Mouse (Mus musculus): ENCODE data around the gene Rab27a. TPM values are rescaled to one million over a fixed set of nuclear protein-coding genes. Genes with fewer than 3 reads are reported as not detected.
A peak's percentile ranks its signal among the peaks of the same experiment; 100 is the strongest.

Rab27a gene
- total and polyA plus RNA-seq, 3 experiments: 8.8 to 11.2 TPM; not detected in 1

- TF ChIP-seq MXI1 (IDR thresholded peaks at IDR 0.05; ENCODE audit: low read depth, low read length): no peak
These were observed 1.1 kb downstream of the Rab27a start (continued) for GRCm38 (mm10) chr9:73045711-73046110.

- Histone ChIP-seq H3K79me2 (ENCODE audit: control insufficient read depth, insufficient read depth, low read length, poor library complexity) (peaks cover 8% of the 10 kb centered on the region), H3K4me1 (ENCODE audit: control insufficient read depth in 1 of 2, insufficient read depth in 2 of 2, low read length in 2 of 2) (peaks cover 13 to 35% of the 10 kb centered on the region in 2 experiments), H3K27ac (ENCODE audit: control insufficient read depth, low read depth, low read length) (peak overlapping the region; percentile 30; the same call in 1 of the 2 replicates), H3K4me3 (ENCODE audit: control insufficient read depth in 1 of 2, insufficient read depth in 1 of 2, low read depth in 2 of 2, low read length in 2 of 2) (no peak overlapping the region), H3K36me3 (ENCODE audit: control insufficient read depth in 1 of 2, insufficient read depth in 2 of 2, low read length in 2 of 2) (peaks cover 0 to 27% of the 10 kb centered on the region in 2 experiments; a peak in 2 of 4 replicates), H3K27me3 (ENCODE audit: control insufficient read depth in 1 of 2, insufficient read depth in 2 of 2, low read length in 2 of 2) (no peaks in the 10 kb centered on the region), H3K9me3 (replicated peaks; ENCODE audit: insufficient read depth, low read length) (no peaks in the 10 kb centered on the region), H3K9ac (ENCODE audit: control insufficient read depth, low read depth, low read length, poor library complexity, severe bottlenecking) (no peak overlapping the region)
- peak; percentile 74 for TF ChIP-seq ETS1 (IDR thresholded peaks at IDR 0.05; ENCODE audit: low read depth, low read length)
- TF ChIP-seq EP300 (IDR thresholded peaks at IDR 0.05; ENCODE audit: low read depth in 1 of 2, low read length in 2 of 2): no peak
- TF ChIP-seq SIN3A (IDR thresholded peaks at IDR 0.05; ENCODE audit: low read length): peak; percentile 48; the same call in 1 of the 2 replicates
- DNase-seq (ENCODE audit: low read depth, low spot score): peak; percentile 63
These were observed 3.3 kb downstream of the Rab27a start for GRCm38 (mm10) chr9:73047906-73048305.

- Histone ChIP-seq H3K9me3 (replicated peaks; ENCODE audit: insufficient read depth, low read length) (no peaks in the 10 kb centered on the region), H3K27me3 (ENCODE audit: control insufficient read depth in 1 of 2, insufficient read depth in 2 of 2, low read length in 2 of 2) (no peaks in the 10 kb centered on the region), H3K4me1 (ENCODE audit: control insufficient read depth in 1 of 2, insufficient read depth in 2 of 2, low read length in 2 of 2) (peaks cover 13 to 35% of the 10 kb centered on the region in 2 experiments), H3K4me3 (ENCODE audit: control insufficient read depth in 1 of 2, insufficient read depth in 1 of 2, low read depth in 2 of 2, low read length in 2 of 2) (no peak overlapping the region), H3K36me3 (ENCODE audit: control insufficient read depth in 1 of 2, insufficient read depth in 2 of 2, low read length in 2 of 2) (peaks cover 0 to 27% of the 10 kb centered on the region in 2 experiments; a peak in 2 of 4 replicates), H3K27ac (ENCODE audit: control insufficient read depth, low read depth, low read length) (peak overlapping the region; percentile 7; the same call in 1 of the 2 replicates), H3K79me2 (ENCODE audit: control insufficient read depth, insufficient read depth, low read length, poor library complexity) (peaks cover 8% of the 10 kb centered on the region), H3K9ac (ENCODE audit: control insufficient read depth, low read depth, low read length, poor library complexity, severe bottlenecking) (no peak overlapping the region)
- TF ChIP-seq CHD2 (IDR thresholded peaks at IDR 0.05; ENCODE audit: low read length) (no peak), ETS1 (IDR thresholded peaks at IDR 0.05; ENCODE audit: low read depth, low read length) (no peak), GATA1 (IDR thresholded peaks at IDR 0.05; ENCODE audit: low read depth, low read length) (0 out of 2 replicates have a peak, but pooled peaks have one; percentile 7), POLR2AphosphoS5 (IDR thresholded peaks at IDR 0.05; ENCODE audit: borderline replicate concordance, low read depth, low read length) (no peak), MAFK (IDR thresholded peaks at IDR 0.05; ENCODE audit: borderline replicate concordance, low read depth, low read length) (no peak)
- peak; percentile 50 for DNase-seq (ENCODE audit: low read depth, low spot score)
These were observed 4.3 kb downstream of the Rab27a start for GRCm38 (mm10) chr9:73048927-73049326.

- no peak for DNase-seq (ENCODE audit: low read depth, low spot score)
- no peaks in the 10 kb centered on the region for H3K9me3 ChIP-seq (replicated peaks; ENCODE audit: insufficient read depth, low read length)
- H3K4me3 ChIP-seq (ENCODE audit: control insufficient read depth in 1 of 2, insufficient read depth in 1 of 2, low read depth in 2 of 2, low read length in 2 of 2): no peak overlapping the region
- H3K4me1 ChIP-seq (ENCODE audit: control insufficient read depth in 1 of 2, insufficient read depth in 2 of 2, low read length in 2 of 2): peaks cover 13 to 35% of the 10 kb centered on the region in 2 experiments
- H3K36me3 ChIP-seq (ENCODE audit: control insufficient read depth in 1 of 2, insufficient read depth in 2 of 2, low read length in 2 of 2): peaks cover 0 to 27% of the 10 kb centered on the region in 2 experiments; a peak in 2 of 4 replicates
- no peak overlapping the region for H3K9ac ChIP-seq (ENCODE audit: control insufficient read depth, low read depth, low read length, poor library complexity, severe bottlenecking)
- TF ChIP-seq USF2 (IDR thresholded peaks at IDR 0.05; ENCODE audit: borderline replicate concordance in 1 of 2, insufficient read depth in 1 of 2, low read depth in 1 of 2, low read length in 2 of 2) (no peak), POLR2AphosphoS2 (IDR thresholded peaks at IDR 0.05; ENCODE audit: low read length) (no peak), CHD2 (IDR thresholded peaks at IDR 0.05; ENCODE audit: low read length) (no peak), ZNF384 (IDR thresholded peaks at IDR 0.05; ENCODE audit: low read depth, low read length) (no peak), HCFC1 (IDR thresholded peaks at IDR 0.05; ENCODE audit: low read depth, low read length) (no peak), MAFK (IDR thresholded peaks at IDR 0.05; ENCODE audit: borderline replicate concordance, low read depth, low read length) (no peak), EP300 (IDR thresholded peaks at IDR 0.05; ENCODE audit: low read depth in 1 of 2, low read length in 2 of 2) (no peak), GATA1 (IDR thresholded peaks at IDR 0.05; ENCODE audit: low read depth, low read length) (no peak), CTCF (IDR thresholded peaks at IDR 0.05 in 2 of 3, conservative IDR thresholded peaks at IDR 0.05 in 1 of 3; ENCODE audit: control insufficient read depth in 1 of 3, insufficient read depth in 1 of 3, low read depth in 2 of 3, low read length in 3 of 3, poor library complexity in 1 of 3, severe bottlenecking in 1 of 3) (no peak), SIN3A (IDR thresholded peaks at IDR 0.05; ENCODE audit: low read length) (no peak), MAZ (IDR thresholded peaks at IDR 0.05; ENCODE audit: low read depth, low read length) (no peak), RAD21 (IDR thresholded peaks at IDR 0.05; ENCODE audit: low read depth, low read length) (no peak), POLR2A (IDR thresholded peaks at IDR 0.05; ENCODE audit: control insufficient read depth in 1 of 2, insufficient read depth in 1 of 2, low read depth in 1 of 2, low read length in 2 of 2, poor library complexity in 1 of 2) (no peak), MXI1 (IDR thresholded peaks at IDR 0.05; ENCODE audit: low read depth, low read length) (no peak), KAT2A (conservative IDR thresholded peaks at IDR 0.05; ENCODE audit: low read depth, low read length) (no peak), MEF2A (IDR thresholded peaks at IDR 0.05; ENCODE audit: extremely low read depth, insufficient replicate concordance, low read depth, low read length, poor library complexity, severe bottlenecking) (no peak)
- H3K27me3 ChIP-seq (ENCODE audit: control insufficient read depth in 1 of 2, insufficient read depth in 2 of 2, low read length in 2 of 2): no peaks in the 10 kb centered on the region
- H3K79me2 ChIP-seq (ENCODE audit: control insufficient read depth, insufficient read depth, low read length, poor library complexity): peaks cover 6% of the 10 kb centered on the region
- no peak overlapping the region for H3K27ac ChIP-seq (ENCODE audit: control insufficient read depth, low read depth, low read length)
These were observed 5.2 kb downstream of the Rab27a start for GRCm38 (mm10) chr9:73049833-73050232.
